Mouse (Mus musculus) limb, embryonic 14.5 days (tissue): ENCODE measurements around the gene Cpn1. TPM values are rescaled to one million over a fixed set of nuclear protein-coding genes. Genes with fewer than 3 reads are reported as not detected.

Experiments used
- ATAC-seq: fragments of 200-750 bp; cut with Nextera tagmentation; 2 replicates; pipeline ENCODE4 v1.8.0; 2017; ENCODE audit warnings: low read depth, moderate number of reproducible peaks, moderate TSS enrichment; ENCODE audit not compliant: low FRiP score
- DNase-seq: peaks from one replicate; pipeline ENCODE4 v3.0.0-alpha.2; 2015; ENCODE audit warnings: low spot score
- H3K27ac ChIP-seq: fragments of 300-500 bp; sonication (generic); replicated peaks from 2 replicates; pipeline ENCODE4 v1.5.1; 2014; ENCODE audit warnings: low read depth, mild to moderate bottlenecking, low read length, moderate library complexity, mixed read lengths
- H3K27me3 ChIP-seq: fragments of 300-500 bp; sonication (generic); 2 replicates; pipeline ENCODE4 v1.6.1; 2014; ENCODE audit warnings: low read length, mixed read lengths; ENCODE audit not compliant: control insufficient read depth, insufficient read depth
- H3K36me3 ChIP-seq: fragments of 300-500 bp; sonication (generic); 2 replicates; pipeline ENCODE4 v1.6.1; 2014; ENCODE audit warnings: mild to moderate bottlenecking, low read length, moderate library complexity, mixed read lengths; ENCODE audit not compliant: control insufficient read depth, insufficient read depth
- H3K4me1 ChIP-seq: fragments of 300-500 bp; sonication (generic); 2 replicates; pipeline ENCODE4 v1.6.1; 2014; ENCODE audit warnings: antibody characterized with exemption, low read length, mixed read lengths; ENCODE audit not compliant: control insufficient read depth, insufficient read depth
- H3K4me2 ChIP-seq: fragments of 300-500 bp; sonication (generic); replicated peaks from 2 replicates; pipeline ENCODE4 v1.6.1; 2014; ENCODE audit warnings: low read depth, mild to moderate bottlenecking, low read length, moderate library complexity; ENCODE audit not compliant: severe bottlenecking
- H3K4me3 ChIP-seq: fragments of 300-500 bp; sonication (generic); replicated peaks from 2 replicates; pipeline ENCODE4 v1.5.1; 2014; ENCODE audit warnings: low read length
- H3K9ac ChIP-seq: fragments of 300-500 bp; sonication (generic); 2 replicates; pipeline ENCODE4 v1.6.1; 2014; ENCODE audit warnings: mild to moderate bottlenecking, low read depth, low read length, moderate library complexity; ENCODE audit not compliant: severe bottlenecking
- H3K9me3 ChIP-seq: fragments of 300-500 bp; sonication (generic); 2 replicates; pipeline ENCODE4 v1.6.1; 2016; ENCODE audit warnings: low read length; ENCODE audit not compliant: control insufficient read depth
- POLR2A ChIP-seq: fragments of 200-500 bp; IDR thresholded peaks from 2 replicates; pipeline ENCODE4 v1.8.0; 2012; ENCODE audit warnings: inconsistent platforms, mild to moderate bottlenecking, moderate library complexity, borderline replicate concordance; ENCODE audit not compliant: insufficient read depth, insufficient read length; ENCODE audit errors: extremely low read depth
- WGBS: fragments of 180-500 bp; shearing (Covaris S2); extraction: QIAGEN DNeasy Blood & Tissue Kit; methylation state at CpG from one replicate; pipeline ENCODE4 v1.1.7; 2014; 5-methylcytosine and 5-hydroxymethylcytosine counted together
- polyA plus RNA-seq, 2 experiments: library from polyadenylated mRNA; depleted of rRNA in 1 of 2; stranded (reverse) in 1 of 2; unstranded in 1 of 2; fragments of >200 nt; fragmentation: Nextera tagmentation in 1 of 2; extraction: Ambion mirVana in 1 of 2; gene quantifications; 2 replicates each; pipeline versions ENCODE4 v1.2.1 to v1.2.3; 2012 to 2014

The Cpn1 gene
- 0.19 and 0.26 TPM in 2 replicates for polyA plus RNA-seq (2012; rRNA removed)
- 0.14 TPM in 1 of 2 replicates, not detected in the other for polyA plus RNA-seq (2014; fragmentation: Nextera tagmentation; extraction: Ambion mirVana)

DNA sequence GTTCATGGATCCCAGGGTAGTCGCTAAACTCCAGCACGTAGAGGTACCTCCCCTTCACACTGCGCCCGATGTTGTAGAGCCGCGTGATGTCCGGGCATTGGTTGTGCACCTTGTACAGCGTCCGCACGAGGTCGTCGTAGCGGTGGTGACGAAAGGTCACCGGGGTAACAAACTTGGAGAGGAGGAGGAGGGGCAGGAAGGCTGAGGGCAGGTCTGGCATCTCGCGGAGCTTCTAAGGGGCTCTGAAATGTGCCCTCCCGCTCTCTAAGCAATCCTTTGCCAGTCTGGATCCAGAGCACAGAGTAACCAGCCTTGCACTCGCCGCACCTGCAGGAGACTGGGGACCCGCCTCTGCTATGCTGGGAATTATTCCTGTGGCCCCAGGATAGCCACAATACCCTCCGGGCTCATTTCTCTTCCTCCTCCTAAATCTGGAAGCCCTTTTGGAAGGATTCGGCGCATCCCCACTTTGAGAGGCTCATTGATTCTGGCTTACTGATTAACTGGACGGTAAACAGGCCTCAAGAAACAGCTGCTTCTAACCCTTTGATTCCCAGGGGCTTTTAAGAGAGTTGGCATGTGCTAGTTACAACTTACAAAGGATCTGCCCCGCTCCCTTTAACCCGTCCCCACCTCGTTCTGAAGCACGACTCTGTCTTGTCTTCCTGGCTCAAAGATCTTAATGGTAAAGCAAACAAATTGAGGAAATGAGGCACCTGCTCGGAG, at the start of gene Cpn1:
Cpn1 (minus strand) TSS at position 488 of the 726 bp plus-strand sequence.
- ATAC-seq = no peak
- DNase-seq = no peak
- no peaks in the 10 kb centered on the region for H3K36me3 ChIP-seq
- H3K4me2 ChIP-seq = peak within 1 kb of the TSS; percentile 30
- no peaks in the 10 kb centered on the region for H3K9me3 ChIP-seq
- no peak within 1 kb of the TSS for H3K4me3 ChIP-seq
- no peak within 1 kb of the TSS for H3K9ac ChIP-seq
- H3K27me3 ChIP-seq = no peaks in the 10 kb centered on the region
- no peaks in the 10 kb centered on the region for H3K4me1 ChIP-seq
- TF ChIP-seq POLR2A = no peak
- H3K27ac ChIP-seq = no peak within 1 kb of the TSS
- 18% methylated on average over 30 of the region's 30 CpGs for WGBS

- no peak overlapping the region for H3K4me2 ChIP-seq
- H3K27me3 ChIP-seq = no peaks in the 10 kb centered on the region
- no peak overlapping the region for H3K4me3 ChIP-seq
- TF ChIP-seq POLR2A = no peak
- H3K27ac ChIP-seq = no peak overlapping the region
- DNase-seq (no peak), ATAC-seq (no peak)
- H3K9ac ChIP-seq = no peak overlapping the region
- H3K9me3 ChIP-seq = no peaks in the 10 kb centered on the region
- no peaks in the 10 kb centered on the region for H3K4me1 ChIP-seq
- H3K36me3 ChIP-seq = peaks cover 33% of the 10 kb centered on the region
- WGBS = 91% methylated on average over 5 of the region's 5 CpGs
These were observed 47.0 kb upstream of the Cpn1 start for GRCm38 (mm10) chr19:44033396-44033795.

DNA sequence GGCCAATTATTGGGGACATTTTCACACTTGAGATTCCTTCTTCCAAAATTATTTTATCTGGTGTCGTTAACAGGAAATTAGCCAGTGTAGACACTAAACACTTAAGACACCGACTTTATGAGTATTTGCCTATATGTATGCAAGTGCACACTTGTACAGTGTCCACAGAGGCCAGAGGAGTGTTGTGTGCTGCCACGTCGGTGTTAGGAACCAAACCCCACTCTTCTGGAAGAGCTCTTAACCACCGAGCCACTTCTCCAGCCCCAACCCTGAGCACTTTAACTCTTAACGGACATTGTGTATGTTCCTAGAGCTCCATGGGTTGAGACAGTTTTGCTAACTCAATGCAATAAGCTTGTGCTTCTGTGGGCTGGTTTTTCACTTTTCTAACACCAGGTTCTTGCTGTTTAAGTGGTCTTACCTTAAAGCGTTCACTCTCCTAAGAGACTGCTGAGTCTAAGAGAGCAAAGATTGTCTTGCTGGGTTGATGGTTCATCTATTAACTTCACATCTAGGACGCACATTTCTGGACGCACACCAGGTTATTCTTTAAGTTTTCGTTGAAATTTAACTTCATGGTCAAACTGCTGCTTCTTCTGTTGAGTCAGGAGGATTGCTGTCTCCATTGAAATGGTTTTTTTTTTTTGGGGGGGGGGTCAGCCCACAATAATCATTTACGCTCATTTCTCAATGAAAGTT, 45.8 kb upstream of the Cpn1 start:
- no peak overlapping the region for H3K4me3 ChIP-seq
- DNase-seq (no peak), ATAC-seq (no peak)
- peaks cover 23% of the 10 kb centered on the region for H3K36me3 ChIP-seq
- no peak overlapping the region for H3K27ac ChIP-seq
- H3K9me3 ChIP-seq = no peaks in the 10 kb centered on the region
- TF ChIP-seq POLR2A = no peak
- H3K27me3 ChIP-seq = no peaks in the 10 kb centered on the region
- H3K4me2 ChIP-seq = no peak overlapping the region
- no peaks in the 10 kb centered on the region for H3K4me1 ChIP-seq
- no peak overlapping the region for H3K9ac ChIP-seq
- 88% methylated on average over 11 of the region's 11 CpGs for WGBS

- no peak for TF ChIP-seq POLR2A
- Histone ChIP-seq H3K4me3 (no peak overlapping the region), H3K36me3 (peaks cover 6% of the 10 kb centered on the region; the same call in 1 of the 2 replicates), H3K9ac (no peak overlapping the region), H3K27ac (no peak overlapping the region), H3K4me2 (no peak overlapping the region), H3K9me3 (no peaks in the 10 kb centered on the region), H3K27me3 (no peaks in the 10 kb centered on the region), H3K4me1 (no peaks in the 10 kb centered on the region)
- DNase-seq (no peak), ATAC-seq (no peak)
- WGBS = 92% methylated on average over 5 of the region's 5 CpGs
These were observed 43.7 kb upstream of the Cpn1 start for GRCm38 (mm10) chr19:44030024-44030423.

DNA sequence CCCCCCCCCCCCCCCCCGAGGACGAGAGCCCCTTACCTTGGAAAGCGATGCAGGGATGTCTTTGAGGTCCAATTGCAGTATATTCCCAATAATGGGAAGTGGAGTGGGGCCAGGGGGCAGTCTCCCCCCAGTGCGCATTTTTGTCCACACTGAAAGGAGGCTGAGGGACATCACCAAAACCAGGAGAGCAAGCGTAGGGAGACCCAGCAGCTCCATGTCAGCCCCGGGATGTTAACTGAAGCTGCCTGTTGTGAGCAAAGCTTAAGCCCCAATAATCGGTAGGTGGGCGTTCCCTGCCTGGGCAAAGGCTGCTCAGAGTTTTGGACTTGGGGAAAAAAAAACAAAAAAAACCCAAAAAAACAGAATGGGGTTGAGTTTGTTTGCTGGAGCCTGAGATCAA, 42.6 kb upstream of the Cpn1 start, which contains the start of gene Cyp2c23:
Cyp2c23 (minus strand) TSS at position 237 of the 400 bp plus-strand sequence.
- TF ChIP-seq POLR2A = no peak
- Histone ChIP-seq H3K27me3 (no peaks in the 10 kb centered on the region), H3K9me3 (no peaks in the 10 kb centered on the region), H3K9ac (no peak within 1 kb of the TSS), H3K4me1 (no peaks in the 10 kb centered on the region), H3K27ac (no peak within 1 kb of the TSS), H3K4me2 (no peak within 1 kb of the TSS), H3K36me3 (no peaks in the 10 kb centered on the region), H3K4me3 (no peak within 1 kb of the TSS)
- WGBS = 69% methylated on average over 6 of the region's 8 CpGs
- ATAC-seq = no peak
- no peak for DNase-seq
